Mouse (Mus musculus) forebrain, embryonic 10.5 days (tissue): ENCODE measurements around the gene Slfnl1. TPM values are rescaled to one million over a fixed set of nuclear protein-coding genes. Genes with fewer than 3 reads are reported as not detected.

Experiments
- polyA plus RNA-seq: library from polyadenylated mRNA; unstranded; fragments of >200 nt; fragmentation: Nextera tagmentation; extraction: Ambion mirVana; gene quantifications from 2 replicates; pipeline ENCODE4 v1.2.1, GENCODE M21; 2016

Slfnl1 gene
- polyA plus RNA-seq, 1 experiment from 2014 or later: not detected

Other genes starting within 250 kb of the Slfnl1 start
- gene Foxo6, start 244.9 kb upstream of the Slfnl1 start, polyA plus RNA-seq: 0.06 TPM in 2 replicates
- 31.0 and 31.4 TPM in 2 replicates for gene Scmh1, start 127.0 kb upstream of the Slfnl1 start, polyA plus RNA-seq
- 152 and 158 TPM in 2 replicates for gene Ctps, start 38.0 kb downstream of the Slfnl1 start, polyA plus RNA-seq
- gene Gm8439, start 56.5 kb downstream of the Slfnl1 start, polyA plus RNA-seq: not detected in 2 replicates
- 13.8 and 14.3 TPM in 2 replicates for gene Cited4, start 134.3 kb downstream of the Slfnl1 start, polyA plus RNA-seq
- gene Kcnq4, start 216.4 kb downstream of the Slfnl1 start, polyA plus RNA-seq: 1.5 and 1.8 TPM in 2 replicates